Mouse (Mus musculus): ENCODE results near the gene Lsmem1.

The Lsmem1 gene

GRCm38 (mm10) chr12:40199302-40199701 is at the start of gene Lsmem1:
Lsmem1 (minus strand) TSS chr12:40199490.
- no peak for DNase-seq (ENCODE audit: low spot score)

GRCm38 (mm10) chr12:40248454-40249180 is 49.3 kb upstream of the Lsmem1 start, which contains the start of gene Ifrd1:
Ifrd1 (minus strand) TSS chr12:40248504.
- DNase-seq (ENCODE audit: low spot score) = no peak

- DNase-seq (ENCODE audit: low spot score) = peak; percentile 34
These were observed 48.7 kb upstream of the Lsmem1 start for GRCm38 (mm10) chr12:40247976-40248375.

- DNase-seq (ENCODE audit: low spot score) = no peak
These were observed 48.1 kb upstream of the Lsmem1 start for GRCm38 (mm10) chr12:40247384-40247783.

- no peak for DNase-seq (ENCODE audit: low spot score)
These were observed 46.2 kb upstream of the Lsmem1 start for GRCm38 (mm10) chr12:40245434-40245970.

GRCm38 (mm10) chr12:40244926-40245325 is 45.6 kb upstream of the Lsmem1 start:
- no peak for DNase-seq (ENCODE audit: low spot score)

GRCm38 (mm10) chr12:40243821-40244221 is 44.5 kb upstream of the Lsmem1 start:
- DNase-seq (ENCODE audit: low spot score) = peak; percentile 76

GRCm38 (mm10) chr12:40243241-40243640 is 44.0 kb upstream of the Lsmem1 start:
- no peak for DNase-seq (ENCODE audit: low spot score)

- DNase-seq (ENCODE audit: low spot score) = no peak
These were observed 39.9 kb upstream of the Lsmem1 start for GRCm38 (mm10) chr12:40239161-40239560.

GRCm38 (mm10) chr12:40232231-40232630 is 32.9 kb upstream of the Lsmem1 start:
- no peak for DNase-seq (ENCODE audit: low spot score)

- no peak for DNase-seq (ENCODE audit: low spot score)
These were observed 32.3 kb upstream of the Lsmem1 start for GRCm38 (mm10) chr12:40231632-40232031.

- no peak for DNase-seq (ENCODE audit: low spot score)
These were observed 25.0 kb upstream of the Lsmem1 start for GRCm38 (mm10) chr12:40224171-40224880.

GRCm38 (mm10) chr12:40223676-40224075 is 24.4 kb upstream of the Lsmem1 start:
- no peak for DNase-seq (ENCODE audit: low spot score)

GRCm38 (mm10) chr12:40223082-40223619 is 23.9 kb upstream of the Lsmem1 start:
- DNase-seq (ENCODE audit: low spot score) = peak; percentile 98

GRCm38 (mm10) chr12:40222251-40223081 is 23.2 kb upstream of the Lsmem1 start:
- peak; percentile 94 for DNase-seq (ENCODE audit: low spot score)

- DNase-seq (ENCODE audit: low spot score) = no peak
These were observed 22.3 kb upstream of the Lsmem1 start for GRCm38 (mm10) chr12:40221611-40222010.

- no peak for DNase-seq (ENCODE audit: low spot score)
These were observed 21.6 kb upstream of the Lsmem1 start for GRCm38 (mm10) chr12:40220896-40221295.

- DNase-seq (ENCODE audit: low spot score) = peak; percentile 21
These were observed 20.8 kb upstream of the Lsmem1 start for GRCm38 (mm10) chr12:40220001-40220570.

- DNase-seq (ENCODE audit: low spot score) = no peak
These were observed 19.2 kb upstream of the Lsmem1 start for GRCm38 (mm10) chr12:40218430-40218945.

- no peak for DNase-seq (ENCODE audit: low spot score)
These were observed 18.5 kb upstream of the Lsmem1 start for GRCm38 (mm10) chr12:40217776-40218175.

All from ovary, postnatal 36 days (tissue).